Mouse (Mus musculus) heart, embryonic 13.5 days (tissue): ENCODE measurements around the gene Emx1. TPM values are rescaled to one million over a fixed set of nuclear protein-coding genes. Genes with fewer than 3 reads are reported as not detected.

Experiments
- ATAC-seq: fragments of 200-750 bp; cut with Nextera tagmentation; 2 replicates; pipeline ENCODE4 v1.8.0; 2017; ENCODE audit warnings: moderate TSS enrichment; ENCODE audit not compliant: insufficient number of reproducible peaks, low FRiP score, low TSS enrichment; ENCODE audit errors: extremely low read depth
- H3K27ac ChIP-seq: fragments of 300-500 bp; sonication (generic); replicated peaks from 2 replicates; pipeline ENCODE4 v1.5.1; 2015; ENCODE audit warnings: moderate library complexity, mild to moderate bottlenecking, inconsistent platforms
- H3K27me3 ChIP-seq: fragments of 300-500 bp; sonication (generic); replicated peaks from 2 replicates; pipeline ENCODE4 v1.6.1; 2015; ENCODE audit warnings: mild to moderate bottlenecking, inconsistent platforms
- H3K36me3 ChIP-seq: fragments of 300-500 bp; sonication (generic); 2 replicates; pipeline ENCODE4 v1.6.1; 2015; ENCODE audit warnings: mild to moderate bottlenecking, inconsistent platforms
- H3K4me1 ChIP-seq: fragments of 300-500 bp; sonication (generic); 2 replicates; pipeline ENCODE4 v1.6.1; 2015; ENCODE audit warnings: inconsistent platforms
- H3K4me2 ChIP-seq: fragments of 300-500 bp; sonication (generic); 2 replicates; pipeline ENCODE4 v1.6.1; 2015; ENCODE audit warnings: inconsistent platforms, mild to moderate bottlenecking, moderate library complexity
- H3K4me3 ChIP-seq: fragments of 300-500 bp; sonication (generic); 2 replicates; pipeline ENCODE4 v1.5.1; 2015; ENCODE audit warnings: moderate library complexity, mild to moderate bottlenecking, inconsistent platforms
- H3K9ac ChIP-seq: fragments of 300-500 bp; sonication (generic); 2 replicates; pipeline ENCODE4 v1.6.1; 2015; ENCODE audit warnings: inconsistent platforms, mild to moderate bottlenecking, moderate library complexity
- H3K9me3 ChIP-seq: fragments of 300-500 bp; sonication (generic); 2 replicates; pipeline ENCODE4 v1.6.1; 2016; ENCODE audit warnings: inconsistent platforms
- WGBS: fragments of 180-500 bp; shearing (Covaris S2); methylation state at CpG from one replicate; pipeline ENCODE4 v1.1.7; 2015; ENCODE audit warnings: mixed read lengths; 5-methylcytosine and 5-hydroxymethylcytosine counted together
- polyA plus RNA-seq: library from polyadenylated mRNA; unstranded; fragments of >200 nt; fragmentation: Nextera tagmentation; extraction: Ambion mirVana; gene quantifications from 2 replicates; pipeline ENCODE4 v1.2.1, GENCODE M21; 2015

Gene Emx1
- polyA plus RNA-seq, 1 experiment from 2014 or later, result not detected

GRCm38 (mm10) chr6:85218251-85218650, 31.0 kb downstream of the Emx1 start:
- Histone ChIP-seq H3K9ac (no peak overlapping the region), H3K4me3 (no peak overlapping the region), H3K27ac (no peak overlapping the region), H3K4me2 (no peak overlapping the region), H3K36me3 (no peaks in the 10 kb centered on the region), H3K9me3 (no peaks in the 10 kb centered on the region), H3K27me3 (peaks cover 4% of the 10 kb centered on the region; the same call in 1 of the 2 replicates), H3K4me1 (peaks cover 6% of the 10 kb centered on the region; the same call in 1 of the 2 replicates)
- WGBS, result 69% methylated on average over 4 of the region's 4 CpGs
- no peak for ATAC-seq

GRCm38 (mm10) chr6:85218684-85219445, 31.6 kb downstream of the Emx1 start:
- peaks cover 4% of the 10 kb centered on the region; the same call in 1 of the 2 replicates for H3K27me3 ChIP-seq
- H3K9me3 ChIP-seq, result no peaks in the 10 kb centered on the region
- H3K4me1 ChIP-seq, result peaks cover 6% of the 10 kb centered on the region; the same call in 1 of the 2 replicates
- WGBS, result 49% methylated on average over 5 of the region's 5 CpGs
- H3K4me2 ChIP-seq, result no peak overlapping the region
- H3K36me3 ChIP-seq, result no peaks in the 10 kb centered on the region
- no peak for ATAC-seq
- no peak overlapping the region for H3K27ac ChIP-seq
- no peak overlapping the region for H3K9ac ChIP-seq
- no peak overlapping the region for H3K4me3 ChIP-seq

- no peak for ATAC-seq
- Histone ChIP-seq H3K9ac (no peak overlapping the region), H3K4me3 (no peak overlapping the region), H3K27me3 (peaks cover 4% of the 10 kb centered on the region; the same call in 1 of the 2 replicates), H3K27ac (no peak overlapping the region), H3K4me2 (no peak overlapping the region), H3K36me3 (no peaks in the 10 kb centered on the region), H3K4me1 (peaks cover 6% of the 10 kb centered on the region; the same call in 1 of the 2 replicates), H3K9me3 (no peaks in the 10 kb centered on the region)
- WGBS, result 88% methylated on average over 11 of the region's 11 CpGs
Observed at GRCm38 (mm10) chr6:85219706-85220105, 32.5 kb downstream of the Emx1 start.

- ATAC-seq, result no peak
- no peak overlapping the region for H3K9ac ChIP-seq
- no peaks in the 10 kb centered on the region for H3K9me3 ChIP-seq
- no peak overlapping the region for H3K4me3 ChIP-seq
- H3K27me3 ChIP-seq, result peaks cover 4% of the 10 kb centered on the region; the same call in 1 of the 2 replicates
- WGBS, result 63% methylated on average over 4 of the region's 4 CpGs
- no peak overlapping the region for H3K4me2 ChIP-seq
- no peaks in the 10 kb centered on the region for H3K4me1 ChIP-seq
- H3K36me3 ChIP-seq, result no peaks in the 10 kb centered on the region
- no peak overlapping the region for H3K27ac ChIP-seq
Observed at GRCm38 (mm10) chr6:85220917-85221316, 33.7 kb downstream of the Emx1 start.

- Histone ChIP-seq H3K27me3 (no peaks in the 10 kb centered on the region; the same call in 1 of the 2 replicates), H3K4me2 (no peak overlapping the region), H3K4me3 (no peak overlapping the region), H3K27ac (no peak overlapping the region), H3K9me3 (no peaks in the 10 kb centered on the region), H3K4me1 (no peaks in the 10 kb centered on the region), H3K36me3 (no peaks in the 10 kb centered on the region), H3K9ac (no peak overlapping the region)
- ATAC-seq, result no peak
- 79% methylated on average over 10 of the region's 10 CpGs for WGBS
Observed at GRCm38 (mm10) chr6:85222551-85222950, 35.3 kb downstream of the Emx1 start.

GRCm38 (mm10) chr6:85223498-85224150, 36.4 kb downstream of the Emx1 start:
- ATAC-seq, result no peak
- no peak overlapping the region for H3K4me3 ChIP-seq
- WGBS, result 52% methylated on average over 14 of the region's 14 CpGs

GRCm38 (mm10) chr6:85224442-85224891, 37.2 kb downstream of the Emx1 start:
- no peak overlapping the region for H3K27ac ChIP-seq
- no peak overlapping the region for H3K4me3 ChIP-seq
- no peaks in the 10 kb centered on the region; the same call in 1 of the 2 replicates for H3K27me3 ChIP-seq
- no peak overlapping the region for H3K4me2 ChIP-seq
- no peak overlapping the region for H3K9ac ChIP-seq
- H3K36me3 ChIP-seq, result no peaks in the 10 kb centered on the region
- H3K4me1 ChIP-seq, result no peaks in the 10 kb centered on the region
- WGBS, result 55% methylated on average over 15 of the region's 15 CpGs
- no peaks in the 10 kb centered on the region for H3K9me3 ChIP-seq
- ATAC-seq, result no peak

More at GRCm38 (mm10) chr6:85223498-85224150, 36.4 kb downstream of the Emx1 start:
- no peaks in the 10 kb centered on the region for H3K4me1 ChIP-seq
- H3K27ac ChIP-seq, result no peak overlapping the region
- no peaks in the 10 kb centered on the region; the same call in 1 of the 2 replicates for H3K27me3 ChIP-seq
- H3K9me3 ChIP-seq, result no peaks in the 10 kb centered on the region
- H3K9ac ChIP-seq, result no peak overlapping the region
- no peaks in the 10 kb centered on the region for H3K36me3 ChIP-seq
- H3K4me2 ChIP-seq, result no peak overlapping the region

GRCm38 (mm10) chr6:85226570-85226969, 39.3 kb downstream of the Emx1 start:
- Histone ChIP-seq H3K9ac (no peak overlapping the region), H3K4me3 (no peak overlapping the region), H3K9me3 (no peaks in the 10 kb centered on the region), H3K4me1 (peaks cover 4% of the 10 kb centered on the region; the same call in 1 of the 2 replicates), H3K27ac (no peak overlapping the region), H3K27me3 (peaks cover 10% of the 10 kb centered on the region; the same call in 1 of the 2 replicates), H3K4me2 (no peak overlapping the region), H3K36me3 (no peaks in the 10 kb centered on the region)
- 84% methylated on average over 9 of the region's 9 CpGs for WGBS
- no peak for ATAC-seq

GRCm38 (mm10) chr6:85227520-85227919, 40.3 kb downstream of the Emx1 start:
- Histone ChIP-seq H3K4me3 (no peak overlapping the region), H3K27ac (no peak overlapping the region), H3K9me3 (no peaks in the 10 kb centered on the region), H3K4me2 (no peak overlapping the region), H3K36me3 (no peaks in the 10 kb centered on the region), H3K9ac (no peak overlapping the region), H3K27me3 (peaks cover 17% of the 10 kb centered on the region; the same call in 1 of the 2 replicates), H3K4me1 (peaks cover 4% of the 10 kb centered on the region; the same call in 1 of the 2 replicates)
- 79% methylated on average over 2 of the region's 2 CpGs for WGBS
- ATAC-seq, result no peak

GRCm38 (mm10) chr6:85230762-85231161, 43.5 kb downstream of the Emx1 start:
- Histone ChIP-seq H3K4me1 (peaks cover 21% of the 10 kb centered on the region; the same call in 1 of the 2 replicates), H3K27me3 (peaks cover 17% of the 10 kb centered on the region; the same call in 1 of the 2 replicates), H3K9me3 (no peaks in the 10 kb centered on the region), H3K9ac (no peak overlapping the region), H3K27ac (no peak overlapping the region), H3K36me3 (no peaks in the 10 kb centered on the region), H3K4me3 (no peak overlapping the region), H3K4me2 (no peak overlapping the region)
- 51% methylated on average over 3 of the region's 3 CpGs for WGBS
- ATAC-seq, result no peak

- no peak overlapping the region for H3K27ac ChIP-seq
- H3K4me3 ChIP-seq, result no peak overlapping the region
- no peak for ATAC-seq
Observed at GRCm38 (mm10) chr6:85231469-85231868, 44.2 kb downstream of the Emx1 start.

More at GRCm38 (mm10) chr6:85231469-85231868, 44.2 kb downstream of the Emx1 start:
- WGBS, result 24% methylated on average over 6 of the region's 6 CpGs
- H3K9me3 ChIP-seq, result no peaks in the 10 kb centered on the region
- H3K4me2 ChIP-seq, result no peak overlapping the region
- no peaks in the 10 kb centered on the region for H3K36me3 ChIP-seq
- peaks cover 17% of the 10 kb centered on the region; the same call in 1 of the 2 replicates for H3K27me3 ChIP-seq
- no peak overlapping the region for H3K9ac ChIP-seq
- H3K4me1 ChIP-seq, result peaks cover 22% of the 10 kb centered on the region; the same call in 1 of the 2 replicates
